Mouse (Mus musculus) retina, postnatal 7 days (tissue): ENCODE measurements around the gene Ccdc138.
"Not testable (repeated sequence)": the region's sequence is repeated elsewhere in the genome, so short reads cannot be mapped to it uniquely, and the experiment has no call there.

ENCODE experiments used
- DNase-seq: peaks from one replicate; pipeline ENCODE4 v3.0.0-alpha.2; 2012; ENCODE audit warnings: low read depth, low spot score

Gene Ccdc138

GRCm38 (mm10) chr10:58497320-58498284 lies at the start of gene Ccdc138:
Gene Ccdc138 (plus strand): TSS chr10:58497948.
- DNase-seq = peak; percentile 68

GRCm38 (mm10) chr10:58451575-58451974 lies 46.2 kb upstream of the Ccdc138 start:
- DNase-seq = no peak

- no peak for DNase-seq
Measured at GRCm38 (mm10) chr10:58452185-58452584, 45.6 kb upstream of the Ccdc138 start.

- no peak for DNase-seq
Measured at GRCm38 (mm10) chr10:58459896-58460295, 37.9 kb upstream of the Ccdc138 start.

- DNase-seq = no peak
Measured at GRCm38 (mm10) chr10:58477086-58477755, 20.5 kb upstream of the Ccdc138 start.

- no peak for DNase-seq
Measured at GRCm38 (mm10) chr10:58478071-58478578, 19.6 kb upstream of the Ccdc138 start.

- DNase-seq = no peak
Measured at GRCm38 (mm10) chr10:58479954-58480490, 17.7 kb upstream of the Ccdc138 start.

GRCm38 (mm10) chr10:58491031-58491430 lies 6.7 kb upstream of the Ccdc138 start:
- DNase-seq = no peak

- no peak for DNase-seq
Measured at GRCm38 (mm10) chr10:58495637-58496036, 2.1 kb upstream of the Ccdc138 start.

- no peak for DNase-seq
Measured at GRCm38 (mm10) chr10:58496732-58497131, 1.0 kb upstream of the Ccdc138 start.

- no peak for DNase-seq
Measured at GRCm38 (mm10) chr10:58498516-58498915, 768 bp downstream of the Ccdc138 start.

- DNase-seq = no peak
Measured at GRCm38 (mm10) chr10:58529358-58529757, 31.6 kb downstream of the Ccdc138 start.

- no peak for DNase-seq
Measured at GRCm38 (mm10) chr10:58530896-58531790, 33.4 kb downstream of the Ccdc138 start.

GRCm38 (mm10) chr10:58532177-58532576 lies 34.4 kb downstream of the Ccdc138 start:
- no peak for DNase-seq

GRCm38 (mm10) chr10:58536276-58536675 lies 38.5 kb downstream of the Ccdc138 start:
- DNase-seq = not testable (repeated sequence)

GRCm38 (mm10) chr10:58540613-58541012 lies 42.9 kb downstream of the Ccdc138 start:
- no peak for DNase-seq

- DNase-seq = no peak
Measured at GRCm38 (mm10) chr10:58548739-58549138, 51.0 kb downstream of the Ccdc138 start.

- no peak for DNase-seq
Measured at GRCm38 (mm10) chr10:58554693-58555387, 57.1 kb downstream of the Ccdc138 start.

- peak; percentile 8 for DNase-seq
Measured at GRCm38 (mm10) chr10:58559098-58559497, 61.4 kb downstream of the Ccdc138 start.

GRCm38 (mm10) chr10:58559901-58560300 lies 62.2 kb downstream of the Ccdc138 start:
- DNase-seq = peak; percentile 53
